Mouse (Mus musculus): ENCODE data around the gene Rapgef4. TPM values are rescaled to one million over a fixed set of nuclear protein-coding genes. Genes with fewer than 3 reads are reported as not detected.

Rapgef4 gene
- total and polyA plus RNA-seq, 3 experiments: 15.3 to 38.9 (median 25.4) TPM

GRCm38 (mm10) chr2:72171204-72171603 lies 190.2 kb downstream of the Rapgef4 start:
- H3K4me1 ChIP-seq (ENCODE audit: control insufficient read depth, insufficient read depth, low read length): peaks cover 4% of the 10 kb centered on the region
- TF ChIP-seq EP300 (IDR thresholded peaks at IDR 0.05; ENCODE audit: insufficient read depth, low read depth, low read length) (no peak), CTCF (IDR thresholded peaks at IDR 0.05) (no peak), POLR2A (IDR thresholded peaks at IDR 0.05; ENCODE audit: insufficient read depth, low read depth, low read length) (no peak)
- intact Hi-C loops (cut with DNase I): no loop called here
- no peaks in the 10 kb centered on the region for H3K79me2 ChIP-seq (replicated peaks; ENCODE audit: control insufficient read depth, insufficient read depth, low read length)
- no peaks in the 10 kb centered on the region for H3K36me3 ChIP-seq (ENCODE audit: control insufficient read depth, insufficient read depth, low read length)
- no peak overlapping the region for H3K27ac ChIP-seq
- 93% methylated on average over 5 of the region's 5 CpGs for WGBS
- H3K9ac ChIP-seq (ENCODE audit: low read depth, low read length): no peak overlapping the region
- H3K27me3 ChIP-seq (ENCODE audit: control insufficient read depth, insufficient read depth, low read length): no peaks in the 10 kb centered on the region
- no peak for DNase-seq
- H3K4me3 ChIP-seq: no peak overlapping the region

GRCm38 (mm10) chr2:72173010-72173409 lies 192.0 kb downstream of the Rapgef4 start:
- intact Hi-C loops (cut with DNase I): no loop called here

GRCm38 (mm10) chr2:72173844-72174243 lies 192.8 kb downstream of the Rapgef4 start:
- intact Hi-C loops (cut with DNase I): no loop called here
- WGBS: 71% methylated on average over 4 of the region's 4 CpGs

More at GRCm38 (mm10) chr2:72173010-72173409, 192.0 kb downstream of the Rapgef4 start:
- no peaks in the 10 kb centered on the region for H3K27me3 ChIP-seq (ENCODE audit: control insufficient read depth, insufficient read depth, low read length)
- no peak overlapping the region for H3K9ac ChIP-seq (ENCODE audit: low read depth, low read length)
- no peaks in the 10 kb centered on the region for H3K79me2 ChIP-seq (replicated peaks; ENCODE audit: control insufficient read depth, insufficient read depth, low read length)
- H3K4me1 ChIP-seq (ENCODE audit: control insufficient read depth, insufficient read depth, low read length): peaks cover 4% of the 10 kb centered on the region
- H3K36me3 ChIP-seq (ENCODE audit: control insufficient read depth, insufficient read depth, low read length): no peaks in the 10 kb centered on the region
- TF ChIP-seq CTCF (IDR thresholded peaks at IDR 0.05): no peak
- no peak for TF ChIP-seq EP300 (IDR thresholded peaks at IDR 0.05; ENCODE audit: insufficient read depth, low read depth, low read length)
- no peak for TF ChIP-seq POLR2A (IDR thresholded peaks at IDR 0.05; ENCODE audit: insufficient read depth, low read depth, low read length)
- no peak for DNase-seq
- no peak overlapping the region for H3K27ac ChIP-seq
- WGBS: 76% methylated on average over 3 of the region's 3 CpGs
- H3K4me3 ChIP-seq: no peak overlapping the region

GRCm38 (mm10) chr2:72175536-72175935 lies 194.5 kb downstream of the Rapgef4 start:
- no peak overlapping the region for H3K27ac ChIP-seq
- no peaks in the 10 kb centered on the region; the same call in 1 of the 2 replicates for H3K36me3 ChIP-seq (ENCODE audit: control insufficient read depth, insufficient read depth, low read length)
- no peak overlapping the region for H3K4me3 ChIP-seq
- no peaks in the 10 kb centered on the region for H3K27me3 ChIP-seq (ENCODE audit: control insufficient read depth, insufficient read depth, low read length)
- no peak for TF ChIP-seq CTCF (IDR thresholded peaks at IDR 0.05)
- TF ChIP-seq EP300 (IDR thresholded peaks at IDR 0.05; ENCODE audit: insufficient read depth, low read depth, low read length): no peak
- no peak for TF ChIP-seq POLR2A (IDR thresholded peaks at IDR 0.05; ENCODE audit: insufficient read depth, low read depth, low read length)
- intact Hi-C loops (cut with DNase I): no loop called here
- no peak for DNase-seq
- H3K9ac ChIP-seq (ENCODE audit: low read depth, low read length): no peak overlapping the region
- H3K79me2 ChIP-seq (replicated peaks; ENCODE audit: control insufficient read depth, insufficient read depth, low read length): no peaks in the 10 kb centered on the region
- WGBS: 45% methylated on average over 7 of the region's 7 CpGs
- peaks cover 2% of the 10 kb centered on the region for H3K4me1 ChIP-seq (ENCODE audit: control insufficient read depth, insufficient read depth, low read length)

More at GRCm38 (mm10) chr2:72173844-72174243, 192.8 kb downstream of the Rapgef4 start:
- Histone ChIP-seq H3K27ac (no peak overlapping the region), H3K36me3 (ENCODE audit: control insufficient read depth, insufficient read depth, low read length) (no peaks in the 10 kb centered on the region; the same call in 1 of the 2 replicates), H3K4me3 (no peak overlapping the region), H3K9ac (ENCODE audit: low read depth, low read length) (no peak overlapping the region), H3K79me2 (replicated peaks; ENCODE audit: control insufficient read depth, insufficient read depth, low read length) (no peaks in the 10 kb centered on the region), H3K27me3 (ENCODE audit: control insufficient read depth, insufficient read depth, low read length) (no peaks in the 10 kb centered on the region), H3K4me1 (ENCODE audit: control insufficient read depth, insufficient read depth, low read length) (peaks cover 4% of the 10 kb centered on the region)
- no peak for DNase-seq
- TF ChIP-seq POLR2A (IDR thresholded peaks at IDR 0.05; ENCODE audit: insufficient read depth, low read depth, low read length) (no peak), CTCF (IDR thresholded peaks at IDR 0.05) (no peak), EP300 (IDR thresholded peaks at IDR 0.05; ENCODE audit: insufficient read depth, low read depth, low read length) (no peak)

GRCm38 (mm10) chr2:72175971-72176370 lies 194.9 kb downstream of the Rapgef4 start:
- no peak for DNase-seq
- Histone ChIP-seq H3K27me3 (ENCODE audit: control insufficient read depth, insufficient read depth, low read length) (no peaks in the 10 kb centered on the region), H3K27ac (no peak overlapping the region), H3K4me3 (no peak overlapping the region), H3K36me3 (ENCODE audit: control insufficient read depth, insufficient read depth, low read length) (no peaks in the 10 kb centered on the region; the same call in 1 of the 2 replicates), H3K4me1 (ENCODE audit: control insufficient read depth, insufficient read depth, low read length) (peaks cover 2% of the 10 kb centered on the region), H3K79me2 (replicated peaks; ENCODE audit: control insufficient read depth, insufficient read depth, low read length) (no peaks in the 10 kb centered on the region), H3K9ac (ENCODE audit: low read depth, low read length) (no peak overlapping the region)
- WGBS: 31% methylated on average over 5 of the region's 5 CpGs
- TF ChIP-seq POLR2A (IDR thresholded peaks at IDR 0.05; ENCODE audit: insufficient read depth, low read depth, low read length) (no peak), CTCF (IDR thresholded peaks at IDR 0.05) (no peak)
- intact Hi-C loops (cut with DNase I): no loop called here

GRCm38 (mm10) chr2:72177214-72178023 lies 196.4 kb downstream of the Rapgef4 start:
- H3K27me3 ChIP-seq (ENCODE audit: control insufficient read depth, insufficient read depth, low read length): no peaks in the 10 kb centered on the region
- WGBS: 88% methylated on average over 6 of the region's 6 CpGs
- no peak for DNase-seq
- no peak overlapping the region for H3K4me3 ChIP-seq
- no peak overlapping the region for H3K27ac ChIP-seq
- no peak overlapping the region for H3K9ac ChIP-seq (ENCODE audit: low read depth, low read length)
- no peak for TF ChIP-seq POLR2A (IDR thresholded peaks at IDR 0.05; ENCODE audit: insufficient read depth, low read depth, low read length)
- TF ChIP-seq EP300 (IDR thresholded peaks at IDR 0.05; ENCODE audit: insufficient read depth, low read depth, low read length): no peak
- no peak for TF ChIP-seq CTCF (IDR thresholded peaks at IDR 0.05)
- H3K36me3 ChIP-seq (ENCODE audit: control insufficient read depth, insufficient read depth, low read length): no peaks in the 10 kb centered on the region; the same call in 1 of the 2 replicates
- intact Hi-C loops (cut with DNase I): no loop called here
- H3K79me2 ChIP-seq (replicated peaks; ENCODE audit: control insufficient read depth, insufficient read depth, low read length): no peaks in the 10 kb centered on the region
- peaks cover 2% of the 10 kb centered on the region for H3K4me1 ChIP-seq (ENCODE audit: control insufficient read depth, insufficient read depth, low read length)

All from heart, adult 2 months (tissue).